Mouse (Mus musculus) spleen, postnatal 36 days (tissue): ENCODE results near the gene Gpr37.

Experiments used
- DNase-seq, 2 experiments: peaks; one replicate each; pipeline ENCODE4 v3.0.0; 2022; ENCODE audit warnings: low spot score in 2 of 2, mixed read lengths in 1 of 2

The Gpr37 gene

DNA sequence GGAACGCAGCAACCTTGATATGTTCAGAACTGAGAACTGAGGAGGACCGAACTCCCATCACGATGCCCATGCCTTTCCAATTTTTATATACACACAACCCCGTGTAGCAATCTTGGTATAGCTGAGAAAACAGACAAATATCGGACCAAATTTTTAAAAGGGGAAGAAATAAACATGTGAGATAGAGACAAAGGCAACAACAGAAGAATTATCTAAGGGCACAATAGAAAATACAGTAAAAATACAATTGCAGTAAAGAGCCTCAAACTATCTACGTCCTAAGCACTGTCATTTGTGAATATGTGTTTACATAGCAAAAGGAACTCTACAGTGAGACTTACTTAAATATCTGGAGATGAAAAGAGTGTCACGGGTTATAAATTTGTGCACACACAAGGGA lies at the start of gene Gpr37:
Gene Gpr37 (minus strand): TSS at position 101 of the 400 bp plus-strand sequence.
- no peak for DNase-seq

DNA sequence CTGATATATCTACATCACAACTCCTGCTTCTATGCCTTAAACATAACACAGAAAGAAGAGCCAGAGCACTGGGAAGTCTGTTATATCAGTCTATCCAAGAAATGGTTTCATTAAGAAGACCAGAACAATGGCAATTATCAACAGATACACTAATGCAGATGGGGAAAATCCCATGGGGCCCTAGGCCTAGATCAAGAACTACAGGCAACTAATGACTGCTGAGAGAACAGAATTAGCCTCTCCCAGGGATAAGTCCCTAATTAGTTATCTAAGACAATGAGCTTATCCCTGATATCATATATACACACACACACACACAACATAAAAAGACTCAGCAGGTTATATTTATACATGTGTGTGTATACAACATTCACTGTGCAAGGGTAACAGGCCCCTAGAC lies 46.0 kb upstream of the Gpr37 start:
- no peak for DNase-seq

DNA sequence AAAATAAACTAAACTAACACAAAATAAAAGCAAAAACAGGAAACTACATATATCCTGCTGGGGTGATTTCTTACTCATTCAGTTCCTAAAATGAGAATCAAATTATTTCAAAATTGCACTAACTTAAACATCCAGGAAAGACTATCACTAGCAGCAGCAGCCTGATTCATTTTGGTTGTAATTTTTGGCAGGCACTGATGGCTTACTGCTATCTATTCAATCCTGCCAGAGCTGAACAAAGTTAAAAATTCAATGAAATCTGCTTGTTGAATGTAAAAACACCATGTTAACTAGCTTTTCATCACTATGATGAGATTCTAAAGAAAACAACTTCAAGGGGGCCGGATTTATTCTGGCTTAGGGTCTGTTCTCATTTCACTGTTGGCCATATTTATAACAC lies 36.0 kb upstream of the Gpr37 start:
- no peak for DNase-seq

DNA sequence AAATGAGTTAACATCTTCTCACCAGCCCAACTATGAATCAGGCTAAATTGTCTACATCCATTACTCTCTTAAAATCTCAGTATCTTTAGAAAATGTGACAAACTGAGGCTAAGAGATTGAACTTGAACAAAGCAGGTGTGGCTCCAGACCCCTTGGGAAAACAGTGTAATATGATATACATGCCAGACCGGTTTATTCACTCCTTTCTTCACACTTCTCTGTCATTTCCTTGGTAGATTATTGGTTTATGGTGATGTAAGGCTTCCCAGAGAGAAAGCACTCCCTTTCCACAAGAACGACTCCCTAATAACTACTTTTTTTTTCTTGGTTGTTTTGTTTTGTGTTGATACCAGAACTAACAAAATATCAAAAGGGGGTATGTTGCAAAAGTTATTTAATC lies 20.1 kb upstream of the Gpr37 start:
- DNase-seq = no peak

DNA sequence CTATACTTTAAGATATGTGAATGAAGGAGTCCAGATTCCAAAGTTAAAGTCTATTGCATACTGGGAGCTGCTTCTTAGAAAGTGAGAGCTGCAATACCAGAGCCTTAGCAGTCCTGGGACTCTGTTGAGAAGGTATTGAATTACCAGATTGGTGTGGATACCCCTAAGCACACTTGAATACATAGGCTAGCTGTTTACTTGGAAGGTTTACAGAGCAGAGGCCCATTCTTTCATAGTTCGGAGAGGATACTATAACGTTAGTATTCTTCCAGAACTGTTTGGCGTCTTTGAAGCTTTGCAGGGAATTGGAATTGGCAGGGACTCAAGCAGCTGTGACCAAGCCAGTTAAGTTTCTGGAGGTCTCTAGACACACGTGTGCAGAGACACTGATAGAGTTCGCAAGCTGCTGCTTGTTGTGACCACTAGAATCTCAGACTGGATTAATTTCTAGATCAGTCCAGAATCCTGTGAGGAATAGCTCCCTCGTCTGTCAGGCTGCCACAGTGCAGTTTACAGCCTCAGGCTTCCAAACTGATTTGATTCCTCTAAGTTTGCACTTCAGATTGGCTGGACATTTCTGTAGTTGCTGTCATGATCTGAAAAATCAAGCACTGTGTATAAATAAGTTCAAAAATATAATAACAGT lies 18.8 kb upstream of the Gpr37 start:
- no peak for DNase-seq

DNA sequence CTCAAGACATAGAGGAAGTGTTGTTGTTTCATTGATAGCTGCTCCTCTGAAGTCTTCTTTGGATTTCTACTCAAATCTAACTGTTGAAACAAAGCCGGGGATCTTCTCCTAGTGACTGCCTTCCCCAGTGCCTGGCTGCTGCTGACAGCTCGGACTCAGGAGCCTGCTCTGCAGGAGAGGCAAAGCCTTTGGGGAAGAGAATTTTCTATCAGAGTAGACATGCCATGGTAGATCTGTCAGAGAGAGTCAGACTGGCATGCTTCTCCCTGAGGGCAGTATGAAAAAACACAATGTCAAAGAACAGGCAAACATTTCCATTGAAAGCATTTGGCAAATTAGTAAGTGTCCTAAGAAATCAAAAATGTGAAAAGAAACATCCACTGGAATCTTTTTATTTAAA lies 9.4 kb upstream of the Gpr37 start:
- DNase-seq = no peak

DNA sequence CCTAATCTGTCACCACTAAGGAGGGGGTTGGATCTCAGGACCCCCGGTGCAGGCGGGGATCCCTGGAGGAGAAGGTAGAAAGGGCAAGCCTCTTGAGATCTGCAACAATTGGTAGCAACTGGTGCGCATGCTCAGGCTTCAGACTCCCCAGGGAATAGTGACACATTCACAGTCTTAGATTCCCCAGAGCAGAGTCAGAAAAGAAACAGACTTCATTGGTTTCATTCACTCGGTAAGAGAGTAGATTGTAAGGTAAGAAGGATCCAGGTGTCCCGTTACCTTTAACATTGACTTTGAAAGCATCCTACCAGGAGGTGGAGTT lies 284 bp downstream of the Gpr37 start:
- no peak for DNase-seq

DNA sequence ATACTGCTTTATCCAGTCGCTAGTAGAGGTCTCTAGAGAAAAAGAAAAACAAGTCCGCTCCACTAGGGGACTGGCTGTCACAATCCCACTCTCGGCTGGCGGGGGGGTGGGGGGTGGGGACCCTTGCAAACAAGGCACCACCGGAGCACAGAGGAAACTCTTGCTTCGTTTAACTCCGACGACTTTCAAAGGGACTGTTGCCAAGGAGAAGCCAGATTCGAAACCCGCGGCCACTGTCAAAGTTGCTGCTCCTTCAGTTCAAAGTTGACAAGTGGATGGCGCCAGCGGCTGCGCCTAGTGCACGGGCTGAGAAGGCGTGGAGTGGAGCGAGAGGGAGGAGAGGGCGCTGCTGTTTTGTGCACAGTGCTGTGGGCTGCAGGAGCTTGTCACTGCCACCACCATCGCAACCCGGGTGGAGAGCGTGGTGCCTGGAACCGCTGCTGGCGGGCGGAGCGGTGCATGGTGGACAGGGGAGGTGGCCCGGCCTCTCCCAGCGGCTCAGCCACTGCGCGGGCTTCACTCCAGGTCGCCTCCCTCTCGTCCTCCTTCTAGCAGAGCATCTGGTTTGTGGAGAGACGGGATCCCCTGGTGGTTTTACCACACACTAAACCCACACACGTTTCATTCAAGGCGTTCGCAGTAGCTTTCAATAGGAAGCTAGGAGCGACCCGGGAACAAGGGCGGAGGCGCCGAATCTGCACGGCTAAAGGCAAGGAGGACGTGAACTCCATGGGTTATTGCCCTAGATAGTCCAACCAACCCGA lies 827 bp downstream of the Gpr37 start:
- no peak for DNase-seq

DNA sequence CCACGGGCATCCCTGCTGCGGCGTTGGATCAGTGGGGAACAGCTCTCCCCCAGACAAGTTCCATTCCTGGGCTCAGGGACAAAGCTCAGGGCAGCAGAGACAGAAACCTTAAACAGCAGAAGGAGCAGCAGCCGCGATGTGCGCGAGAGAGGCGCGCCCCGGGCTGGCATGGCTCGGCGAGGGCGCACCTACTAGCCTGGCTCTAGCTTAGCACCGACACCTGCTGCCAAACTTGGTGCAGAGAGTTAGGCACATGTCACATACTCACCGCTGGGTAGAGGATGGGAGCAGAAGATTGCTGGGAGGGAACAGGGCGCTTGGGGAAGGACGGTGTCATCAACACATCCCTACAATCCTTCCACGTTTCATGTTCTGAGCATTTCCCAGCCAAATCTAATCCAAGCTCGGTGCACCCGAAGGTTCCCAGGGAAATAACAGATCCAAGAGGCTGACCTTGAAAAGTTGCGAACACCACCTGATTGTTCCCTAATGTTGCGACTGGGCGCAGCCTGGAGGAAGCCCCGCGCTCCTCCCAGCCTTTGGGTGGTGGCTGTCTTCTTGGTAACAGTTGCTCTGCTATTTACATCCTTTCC lies 1.5 kb downstream of the Gpr37 start:
- DNase-seq = no peak

DNA sequence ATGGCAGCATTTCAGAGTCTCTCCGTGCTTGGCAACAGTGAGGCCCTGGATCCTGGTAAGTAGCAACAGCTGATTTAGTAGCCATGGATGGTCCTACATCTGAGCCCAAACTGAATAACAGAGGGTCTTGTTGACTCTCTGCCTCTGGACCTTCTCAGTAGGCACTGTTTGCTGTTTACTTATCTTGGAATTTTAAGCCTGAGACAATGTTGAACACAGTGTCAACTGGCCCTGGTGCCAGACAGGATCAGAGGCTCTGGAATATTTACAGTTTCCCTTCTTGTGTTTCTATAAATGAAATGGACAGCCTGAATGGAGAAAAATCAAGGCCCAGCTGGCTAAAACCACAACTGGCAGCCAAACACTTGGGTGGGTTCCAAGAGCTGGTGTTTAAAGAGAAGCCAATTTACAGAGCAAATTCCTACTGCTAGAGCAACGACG lies 3.7 kb downstream of the Gpr37 start:
- DNase-seq = no peak

DNA sequence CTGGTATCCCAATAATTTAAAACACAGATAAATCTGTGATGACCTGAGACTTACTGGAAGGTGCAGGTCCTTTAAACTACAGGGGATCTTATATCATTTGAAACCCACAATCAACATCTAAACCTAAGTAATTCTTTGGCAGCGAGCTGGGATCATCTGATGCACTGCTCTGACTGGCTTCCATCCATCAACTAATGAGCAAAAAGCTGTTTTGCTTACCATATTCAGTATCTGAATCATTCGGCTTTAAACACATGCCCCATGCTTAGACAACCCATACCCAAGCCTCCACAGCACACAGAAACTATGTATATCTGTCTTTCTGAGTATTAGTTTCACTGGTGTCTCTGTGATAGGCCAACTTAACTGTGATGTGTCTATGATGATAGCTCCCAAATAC lies 6.1 kb downstream of the Gpr37 start:
- DNase-seq = no peak

DNA sequence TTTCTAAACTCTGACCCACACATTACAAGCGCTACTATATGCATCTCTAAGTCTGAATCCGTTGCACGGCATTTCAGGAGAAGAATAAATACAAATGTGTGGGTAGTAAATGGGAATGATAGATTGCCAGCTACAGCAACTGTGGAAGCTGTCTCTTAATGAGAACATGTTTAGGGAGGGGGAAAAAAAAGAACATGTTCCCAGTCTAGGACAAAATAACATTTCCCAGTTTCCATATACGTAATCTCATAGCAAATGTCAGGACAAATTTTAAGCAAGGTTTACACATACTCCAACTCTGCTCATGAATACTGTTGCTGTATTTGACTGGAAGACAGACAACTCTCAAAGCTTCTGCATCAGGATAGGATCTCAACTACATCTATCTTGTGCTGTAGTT lies 15.4 kb downstream of the Gpr37 start:
- no peak for DNase-seq

DNA sequence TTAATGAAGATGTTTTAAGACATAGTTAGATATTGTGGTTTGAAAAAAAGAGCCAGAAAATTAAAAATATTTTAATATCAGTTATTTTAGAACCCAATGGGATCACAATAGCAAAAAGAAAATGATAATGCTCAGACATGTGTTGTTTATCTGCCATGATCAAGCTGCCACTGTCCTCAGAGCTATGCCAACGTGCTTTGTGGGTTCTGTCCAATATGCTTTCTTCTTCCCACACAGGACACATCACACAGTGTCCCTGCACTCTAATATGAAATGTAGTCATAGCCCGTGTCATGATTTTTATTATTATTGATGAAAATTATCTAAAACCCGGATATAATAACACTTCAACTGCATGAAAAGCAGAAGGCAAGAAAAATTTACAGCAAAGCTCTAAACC lies 16.7 kb downstream of the Gpr37 start:
- DNase-seq = no peak

DNA sequence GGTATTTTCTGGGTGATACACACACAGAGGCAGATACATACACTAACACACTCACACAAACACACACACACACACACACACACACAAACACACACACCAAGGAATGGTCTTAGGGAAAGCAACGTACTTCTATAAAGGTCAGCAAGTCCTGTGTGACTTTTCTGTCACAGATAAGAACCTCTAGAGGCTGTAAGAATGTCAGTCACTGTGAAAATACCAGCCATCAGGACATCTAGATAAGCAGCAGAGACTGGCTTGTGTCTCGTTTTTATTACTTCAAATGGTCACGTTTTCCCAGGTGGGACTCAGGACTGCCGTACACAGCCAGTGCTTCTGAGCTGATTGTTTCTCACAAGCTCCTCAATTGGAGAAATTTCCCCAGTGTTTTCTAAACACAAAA lies 20.4 kb downstream of the Gpr37 start:
- DNase-seq = no peak

DNA sequence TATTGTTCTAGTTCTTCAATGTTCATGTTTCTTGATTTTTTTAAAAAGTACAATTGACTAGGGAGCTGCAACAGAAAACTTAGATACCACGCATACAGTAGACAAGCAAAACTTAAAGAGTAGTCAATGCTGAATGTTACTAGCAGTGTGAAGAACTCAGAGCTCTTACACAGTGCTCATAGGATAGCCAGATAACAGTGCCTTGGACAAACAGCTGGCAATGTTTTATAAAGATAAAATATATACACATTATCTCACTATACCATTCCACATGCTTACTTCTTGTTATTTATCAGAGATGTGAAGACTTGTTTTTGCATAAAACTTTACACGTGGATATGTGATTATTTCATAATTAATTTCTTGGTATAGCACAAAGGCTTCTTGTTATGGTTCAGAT lies 26.6 kb downstream of the Gpr37 start:
- no peak for DNase-seq

DNA sequence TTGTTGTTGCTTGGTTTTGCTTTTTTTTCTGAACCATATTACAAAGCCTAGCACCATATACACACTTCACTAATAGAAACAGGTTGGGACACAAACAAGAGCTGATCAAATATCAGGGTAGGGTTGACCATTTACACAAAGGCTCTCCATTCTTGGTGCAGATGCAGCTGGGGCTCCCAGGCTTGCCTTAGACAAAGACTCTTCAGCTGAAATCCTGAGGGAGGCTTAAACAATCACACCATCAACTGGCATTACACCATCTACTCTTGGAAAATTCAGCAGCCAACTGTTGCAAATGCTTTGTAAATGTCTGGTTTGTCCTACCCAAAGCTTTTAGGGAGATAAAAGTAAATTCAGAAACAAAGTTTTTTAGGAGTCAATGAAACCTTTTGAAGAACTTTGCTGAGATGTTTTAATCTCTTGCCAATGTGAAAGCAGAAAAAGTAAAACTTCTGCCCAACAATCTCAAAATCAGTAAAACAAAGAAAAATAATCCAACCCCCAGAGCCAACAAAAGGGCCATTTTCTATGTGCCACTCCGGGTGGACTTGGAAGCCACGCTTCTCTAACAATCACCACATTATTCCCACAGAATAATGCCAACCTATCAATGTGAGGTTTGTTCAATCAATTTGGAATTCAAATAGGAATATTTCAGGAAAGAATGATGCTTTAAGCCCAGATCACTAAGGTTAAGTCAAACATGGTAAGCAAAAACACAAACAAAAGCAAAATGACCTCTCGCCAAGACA lies 30.4 kb downstream of the Gpr37 start:
- no peak for DNase-seq
